Mouse (Mus musculus) urinary bladder, postnatal 36 days (tissue): ENCODE data around the gene Smcr8.

Experiments
- DNase-seq, 2 experiments: peaks; one replicate each; pipeline ENCODE4 v3.0.0; 2022; ENCODE audit warnings: low spot score in 2 of 2, mixed read lengths in 1 of 2

Smcr8 gene

DNA sequence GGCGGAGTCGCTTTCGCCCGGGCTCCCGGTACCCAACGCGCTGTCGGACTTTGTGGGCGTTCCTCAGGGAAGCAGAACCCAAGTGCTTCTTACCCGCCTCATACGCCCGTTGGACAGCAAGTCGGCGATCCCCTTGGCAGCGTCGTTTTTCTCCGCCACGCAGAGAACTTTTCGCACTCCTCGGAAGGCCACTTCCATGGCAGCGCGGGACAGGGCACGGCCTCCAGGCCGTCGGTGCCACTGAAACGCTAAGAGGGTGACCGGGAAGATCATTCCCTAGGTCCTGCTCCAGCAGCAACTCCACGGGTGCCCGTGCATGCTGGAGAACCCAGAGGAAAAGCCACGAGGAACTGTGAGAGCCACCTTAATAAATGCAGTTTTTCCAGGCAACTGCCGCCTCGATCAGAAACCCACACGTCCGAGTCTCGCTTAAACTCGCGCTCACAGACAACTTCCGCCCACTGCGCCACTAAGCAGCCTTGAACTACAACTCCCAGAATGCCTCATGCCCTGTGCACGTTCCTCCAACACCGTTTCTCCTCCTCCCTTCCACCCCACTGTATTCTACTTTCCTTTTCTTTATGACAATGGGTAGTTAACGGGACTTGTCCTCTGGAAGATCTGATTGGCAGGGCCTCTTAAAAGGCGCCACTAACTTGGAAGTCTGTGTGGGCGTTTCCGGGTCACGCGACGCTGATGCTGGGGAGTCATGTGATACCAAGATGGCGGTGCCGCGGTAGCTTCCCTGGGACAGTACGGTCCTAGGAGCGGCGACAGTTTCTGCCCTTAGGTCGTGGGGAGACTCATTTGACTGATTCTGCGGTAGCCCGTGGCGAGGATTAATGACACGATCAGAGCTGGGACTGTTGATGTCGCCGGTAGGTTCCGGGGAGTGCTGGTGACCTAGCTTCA is at the start of gene Smcr8, which contains the start of gene Top3a:
Smcr8 (plus strand) TSS at position 696 of the 912 bp plus-strand sequence.
Top3a (minus strand) TSS at position 537 of the 912 bp plus-strand sequence.
- peak; percentile 82 for DNase-seq

DNA sequence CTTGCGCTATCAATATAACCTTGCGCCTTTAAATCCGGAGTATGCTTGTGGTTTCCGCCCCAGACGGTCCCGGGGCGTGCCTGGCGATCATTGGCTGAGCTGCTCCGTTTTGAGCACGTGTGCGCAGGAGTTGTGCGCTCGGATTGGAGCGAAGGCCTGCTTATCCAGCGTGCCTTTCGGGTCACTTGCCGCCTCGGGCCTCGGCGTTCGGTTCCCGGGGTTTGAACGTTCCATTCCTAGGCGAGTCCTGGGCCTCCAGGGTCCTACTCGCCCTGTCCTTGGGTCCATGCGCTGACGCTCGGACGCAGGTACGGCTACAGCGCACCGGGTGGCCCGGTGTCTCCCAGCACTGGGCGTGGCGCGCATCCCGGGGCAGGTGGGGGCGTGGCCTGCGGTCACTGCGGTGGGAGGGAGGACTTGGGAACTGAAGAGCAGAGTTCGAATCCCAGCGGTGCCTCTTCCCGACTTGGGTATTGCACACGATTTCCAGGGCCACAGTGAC is 49.0 kb upstream of the Smcr8 start, which contains the start of gene Mief2:
Mief2 (plus strand) TSS at position 139 of the 502 bp plus-strand sequence.
- peak; percentile 90 to 94 for DNase-seq

GRCm38 (mm10) chr11:60729217-60729641 is 48.1 kb upstream of the Smcr8 start:
- no peak for DNase-seq

- DNase-seq, result no peak
Observed at GRCm38 (mm10) chr11:60730169-60730568, 47.2 kb upstream of the Smcr8 start.

DNA sequence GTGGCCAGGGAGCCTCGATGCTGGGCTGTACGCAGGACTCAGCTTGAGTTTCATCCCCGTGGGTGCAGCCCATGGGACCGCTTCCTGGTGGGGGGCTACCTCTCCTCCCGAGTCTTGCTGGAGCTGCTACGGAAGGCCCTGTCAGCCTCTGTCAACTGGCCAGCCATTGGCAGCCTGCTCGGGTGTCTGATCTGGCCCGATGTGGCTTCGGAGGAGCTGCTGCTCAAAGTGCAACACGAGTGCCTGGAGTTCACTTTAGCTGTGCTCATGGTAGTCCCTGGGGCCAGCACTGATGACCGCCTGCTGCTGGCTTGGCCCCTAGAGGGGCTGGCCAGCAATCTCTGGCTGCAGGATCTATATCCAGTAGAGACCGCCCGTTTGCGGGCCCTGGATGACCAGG is 46.1 kb upstream of the Smcr8 start:
- no peak for DNase-seq

- DNase-seq, result no peak
Observed at GRCm38 (mm10) chr11:60734206-60734605, 43.1 kb upstream of the Smcr8 start.

GRCm38 (mm10) chr11:60735191-60735590 is 42.1 kb upstream of the Smcr8 start:
- no peak for DNase-seq

- no peak for DNase-seq
Observed at GRCm38 (mm10) chr11:60736491-60736890, 40.8 kb upstream of the Smcr8 start.

DNA sequence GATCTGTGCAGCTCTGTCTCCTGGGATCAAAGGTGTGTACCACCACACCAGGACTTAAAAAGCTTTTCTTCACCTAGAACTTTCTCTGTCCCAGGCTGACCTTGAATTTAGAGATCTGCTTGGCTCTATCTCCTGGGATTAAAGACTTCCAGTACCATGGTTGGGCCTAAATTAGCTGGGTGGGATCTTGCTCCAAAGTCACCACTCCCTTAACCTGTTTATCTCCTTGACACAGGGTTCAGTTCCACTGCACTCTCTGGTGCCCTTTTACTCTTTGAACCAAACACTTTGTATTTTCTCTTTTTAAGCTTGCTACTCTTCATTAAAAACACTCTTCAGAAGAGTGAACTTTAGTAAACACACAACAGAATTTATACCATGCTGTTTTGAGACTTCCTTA is 39.9 kb upstream of the Smcr8 start:
- DNase-seq, result no peak

DNA sequence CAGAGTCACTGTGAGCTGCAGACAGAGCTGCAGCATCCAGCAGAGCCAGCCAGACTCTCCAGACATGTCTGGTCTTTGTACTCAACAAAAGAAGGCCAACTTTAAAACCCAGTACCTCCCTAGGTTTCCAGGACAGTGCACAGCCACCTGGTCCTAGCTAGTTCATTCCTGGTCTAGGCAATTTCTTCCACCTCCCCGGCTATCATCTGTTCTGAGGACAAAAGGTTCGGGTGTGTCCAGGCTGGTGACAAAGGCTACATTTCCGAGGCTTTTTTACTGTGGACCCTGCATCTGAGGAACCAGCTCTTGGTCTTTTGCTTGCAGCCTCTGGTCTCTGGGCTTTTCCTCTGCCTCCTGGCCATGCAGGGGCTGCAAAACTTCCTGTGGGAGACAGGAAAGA is 37.0 kb upstream of the Smcr8 start:
- no peak for DNase-seq

- no peak for DNase-seq
Observed at GRCm38 (mm10) chr11:60755570-60755969, 21.8 kb upstream of the Smcr8 start.

GRCm38 (mm10) chr11:60761681-60762080 is 15.6 kb upstream of the Smcr8 start:
- DNase-seq, result no peak

- no peak for DNase-seq
Observed at GRCm38 (mm10) chr11:60766969-60767368, 10.4 kb upstream of the Smcr8 start.

DNA sequence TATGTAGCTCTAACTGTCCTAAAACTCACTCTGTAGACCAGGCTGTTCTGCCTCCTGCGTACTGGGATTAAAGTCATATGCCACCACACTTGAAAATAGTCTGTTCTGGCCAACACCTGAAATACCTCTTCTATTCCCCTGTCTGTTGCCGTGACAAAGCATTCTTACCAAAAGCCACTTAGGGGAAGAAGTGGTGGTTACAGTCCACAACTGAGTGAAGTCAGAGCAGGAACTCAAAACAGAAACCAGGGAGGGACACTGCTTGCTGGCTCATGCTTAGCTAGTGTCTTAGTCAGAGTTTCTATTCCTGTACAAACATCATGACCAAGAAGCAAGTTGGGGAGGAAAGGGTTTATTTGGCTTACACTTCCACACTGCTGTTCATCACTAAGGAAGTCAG is 8.0 kb upstream of the Smcr8 start:
- DNase-seq, result no peak

DNA sequence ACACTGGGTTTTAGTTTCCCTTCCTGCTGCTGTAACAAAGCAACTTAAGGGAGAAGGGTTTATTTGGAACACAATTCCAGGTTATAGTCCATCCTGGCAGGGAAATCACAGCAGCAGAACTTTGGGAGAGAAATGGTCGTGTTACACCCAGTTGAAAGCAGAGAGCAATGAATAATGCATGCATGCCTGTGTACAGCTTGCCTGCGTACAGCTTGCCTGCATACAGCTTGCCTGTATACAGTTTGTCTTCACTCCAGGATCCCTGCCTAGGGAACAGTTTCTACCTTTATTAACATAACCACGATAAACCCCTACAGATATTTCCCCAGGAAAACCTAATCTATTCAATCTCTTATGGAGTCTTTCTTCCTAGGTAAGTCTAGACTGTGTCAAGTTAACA is 6.5 kb upstream of the Smcr8 start:
- DNase-seq, result no peak

GRCm38 (mm10) chr11:60772161-60772560 is 5.2 kb upstream of the Smcr8 start:
- no peak for DNase-seq

DNA sequence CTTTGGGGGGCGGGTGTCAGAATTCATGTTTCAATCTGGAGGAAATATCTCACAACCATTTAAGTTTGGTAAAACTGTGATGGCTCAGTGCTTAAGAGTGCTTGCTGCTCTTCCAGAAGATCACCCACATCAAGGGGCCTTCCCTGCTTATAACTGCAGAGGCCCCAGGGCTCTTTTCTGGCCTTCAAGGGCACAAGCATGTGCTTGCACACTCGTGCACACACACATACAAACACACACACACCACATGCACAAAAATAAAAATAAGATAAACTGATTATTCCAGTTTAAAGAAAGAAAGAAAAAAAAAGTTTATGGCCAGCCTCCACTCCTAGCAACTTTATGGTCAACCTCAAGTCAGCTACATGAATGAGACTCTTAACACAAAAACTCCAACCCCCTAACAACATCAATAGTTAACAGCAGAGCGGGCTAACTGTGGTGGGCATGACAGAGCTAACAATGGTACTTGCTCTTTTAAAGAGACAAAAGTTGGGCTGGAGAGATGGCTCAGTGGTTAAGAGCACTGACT is 3.1 kb upstream of the Smcr8 start:
- DNase-seq, result no peak

- DNase-seq, result no peak
Observed at GRCm38 (mm10) chr11:60774841-60775240, 2.5 kb upstream of the Smcr8 start.

- no peak for DNase-seq
Observed at GRCm38 (mm10) chr11:60775578-60775977, 1.7 kb upstream of the Smcr8 start.

DNA sequence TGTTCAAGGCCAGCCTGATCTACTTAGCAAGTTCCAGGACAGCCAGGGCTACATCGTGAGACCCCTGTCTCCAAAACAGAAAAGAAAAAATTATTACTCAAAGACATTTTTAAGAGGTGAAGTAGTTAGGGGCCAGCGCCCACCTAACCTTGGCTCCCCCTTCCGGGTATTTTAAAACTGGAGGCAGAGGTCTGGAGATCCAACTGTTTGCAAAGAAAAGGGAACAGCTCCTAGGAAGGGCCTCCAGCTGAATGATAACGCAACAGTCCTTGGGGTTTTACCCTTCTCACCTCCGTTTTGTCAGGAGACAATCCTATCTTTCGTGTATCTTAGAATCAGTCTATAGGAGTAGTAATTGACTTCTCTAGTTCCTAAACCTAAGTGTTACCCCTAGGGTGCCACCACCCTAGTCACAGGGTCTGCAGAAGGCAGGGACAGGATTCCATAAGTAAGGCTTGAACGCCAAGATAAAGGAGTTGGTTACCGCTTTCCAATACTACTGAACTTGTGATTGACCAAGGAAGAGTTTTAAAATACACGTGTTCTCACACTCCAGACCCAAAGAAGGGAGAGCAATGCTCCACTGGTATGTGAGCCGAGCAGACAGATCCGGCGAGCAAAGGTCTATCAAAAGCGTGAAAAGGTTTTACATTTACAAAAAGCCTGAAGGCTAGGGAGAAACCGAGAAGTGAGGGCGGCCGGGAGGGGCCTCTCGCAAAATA is 1.1 kb upstream of the Smcr8 start:
- no peak for DNase-seq

DNA sequence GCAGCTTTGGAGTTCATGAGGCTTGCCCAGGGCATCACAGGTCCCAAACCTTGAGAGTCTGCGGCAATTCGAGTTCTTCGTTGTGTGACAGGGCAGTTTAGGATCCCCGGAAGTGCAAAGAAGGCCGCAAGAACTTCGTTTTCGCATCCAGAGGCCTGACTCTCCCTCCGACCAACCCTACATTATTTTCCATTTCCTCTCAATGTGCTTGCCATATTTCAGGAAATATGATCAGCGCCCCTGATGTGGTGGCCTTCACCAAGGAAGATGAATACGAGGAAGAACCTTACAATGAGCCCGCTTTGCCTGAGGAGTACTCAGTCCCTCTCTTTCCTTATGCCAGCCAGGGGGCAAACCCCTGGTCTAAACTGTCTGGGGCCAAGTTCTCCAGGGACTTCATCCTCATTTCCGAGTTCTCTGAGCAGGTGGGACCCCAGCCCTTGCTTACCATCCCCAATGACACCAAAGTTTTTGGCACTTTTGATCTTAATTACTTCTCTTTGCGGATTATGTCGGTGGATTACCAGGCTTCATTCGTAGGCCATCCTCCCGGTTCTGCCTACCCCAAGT is 562 bp downstream of the Smcr8 start:
- DNase-seq, result no peak

DNA sequence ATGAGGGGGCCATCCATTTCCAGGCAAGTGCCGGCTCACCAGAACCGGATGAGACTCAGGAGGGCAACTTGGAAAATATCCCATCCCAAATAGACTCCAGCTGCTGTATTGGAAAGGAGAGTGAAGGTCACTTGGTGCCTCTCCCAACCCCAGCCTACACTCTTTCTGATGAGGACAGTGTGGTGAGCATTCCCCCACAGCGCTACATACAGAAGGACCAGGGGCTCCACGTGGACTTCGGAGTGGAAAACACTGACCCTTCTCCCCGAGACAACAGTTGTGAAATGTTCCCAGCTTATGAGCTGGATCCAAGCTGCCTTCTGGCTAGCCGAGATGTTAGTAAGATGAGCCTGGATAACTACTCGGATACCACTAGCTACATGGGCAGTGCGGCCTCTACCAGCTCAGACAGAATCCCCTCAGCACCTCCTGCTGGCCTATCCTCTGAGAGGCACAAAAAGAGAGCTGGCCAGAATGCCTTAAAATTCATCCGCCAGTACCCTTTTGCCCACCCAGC is 2.4 kb downstream of the Smcr8 start:
- DNase-seq, result no peak
